Mouse (Mus musculus): ENCODE measurements at regions not wholly inside any gene's neighbourhood (a gene's known extent, or its start where the extent isn't known, plus 50 kb on each side); places are given as distances from the start of the nearest gene placed in this dataset.

DNA sequence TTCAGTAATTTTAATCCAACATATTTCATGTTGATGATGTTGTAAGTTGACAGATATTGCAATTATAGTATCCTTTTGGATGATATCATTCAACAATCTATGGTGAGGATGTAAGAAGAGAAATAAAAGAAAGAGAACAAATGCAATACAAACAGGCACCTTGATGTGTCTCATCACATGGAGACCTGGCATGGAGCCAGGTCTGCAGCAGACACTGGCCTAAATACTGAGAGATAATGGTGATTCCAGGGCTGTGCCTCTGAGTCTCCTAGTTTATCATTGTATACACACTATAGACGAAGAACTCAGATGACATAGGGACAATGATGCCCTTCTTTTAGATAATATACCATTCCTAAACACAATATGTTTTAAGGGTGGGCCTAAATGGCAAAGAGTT lies 1068.5 kb upstream of the Klhl29 start:
- ATAC-seq: no peak
- TF ChIP-seq EP300 (IDR thresholded peaks at IDR 0.05) (no peak), CTCF (IDR thresholded peaks at IDR 0.05) (no peak)
- Histone ChIP-seq H3K27ac (ENCODE audit: low read length) (no peak overlapping the region), H3K9me3 (ENCODE audit: low read length) (no peaks in the 10 kb centered on the region), H3K36me3 (ENCODE audit: insufficient read depth, low read length) (no peaks in the 10 kb centered on the region), H3K4me2 (replicated peaks; ENCODE audit: low read depth, low read length) (no peak overlapping the region), H3K4me3 (ENCODE audit: low read depth, low read length) (no peak overlapping the region), H3K27me3 (replicated peaks; ENCODE audit: insufficient read depth, low read length) (no peaks in the 10 kb centered on the region), H3K4me1 (ENCODE audit: insufficient read depth, low read depth, low read length) (no peaks in the 10 kb centered on the region), H3K9ac (replicated peaks; ENCODE audit: low read depth) (no peak overlapping the region)
- 43% methylated on average over 1 of the region's 1 CpGs for WGBS
- DNase-seq (ENCODE audit: low spot score): no peak

DNA sequence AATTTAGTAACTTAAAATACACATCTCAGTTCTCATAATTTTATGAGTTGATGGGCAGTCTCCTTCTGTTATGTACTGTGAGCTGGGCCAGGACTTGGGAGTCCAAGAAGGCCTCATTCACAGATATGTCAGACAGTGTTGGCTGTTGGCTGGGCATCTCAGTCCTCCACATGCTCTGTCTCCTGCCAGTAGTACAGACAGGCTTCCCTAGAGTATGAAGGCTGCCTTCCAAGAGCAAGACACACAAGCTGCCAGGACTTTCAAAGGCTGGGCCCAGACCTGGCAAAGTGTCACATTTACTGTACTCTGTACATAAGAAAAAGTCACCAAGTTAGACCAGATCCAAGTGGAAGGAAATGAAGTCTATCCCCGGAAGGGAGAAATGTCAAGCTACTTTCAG lies 1042.3 kb upstream of the Klhl29 start:
- Histone ChIP-seq H3K9ac (replicated peaks; ENCODE audit: low read depth) (no peak overlapping the region), H3K4me1 (ENCODE audit: insufficient read depth, low read depth, low read length) (no peaks in the 10 kb centered on the region), H3K27me3 (replicated peaks; ENCODE audit: insufficient read depth, low read length) (no peaks in the 10 kb centered on the region), H3K4me2 (replicated peaks; ENCODE audit: low read depth, low read length) (no peak overlapping the region), H3K36me3 (ENCODE audit: insufficient read depth, low read length) (no peaks in the 10 kb centered on the region), H3K4me3 (ENCODE audit: low read depth, low read length) (no peak overlapping the region), H3K27ac (ENCODE audit: low read length) (no peak overlapping the region), H3K9me3 (ENCODE audit: low read length) (no peaks in the 10 kb centered on the region)
- no peak for ATAC-seq
- WGBS: 82% methylated on average over 1 of the region's 1 CpGs
- TF ChIP-seq EP300 (IDR thresholded peaks at IDR 0.05) (no peak), CTCF (IDR thresholded peaks at IDR 0.05) (no peak)
- peak; percentile 3 for DNase-seq (ENCODE audit: low spot score)

DNA sequence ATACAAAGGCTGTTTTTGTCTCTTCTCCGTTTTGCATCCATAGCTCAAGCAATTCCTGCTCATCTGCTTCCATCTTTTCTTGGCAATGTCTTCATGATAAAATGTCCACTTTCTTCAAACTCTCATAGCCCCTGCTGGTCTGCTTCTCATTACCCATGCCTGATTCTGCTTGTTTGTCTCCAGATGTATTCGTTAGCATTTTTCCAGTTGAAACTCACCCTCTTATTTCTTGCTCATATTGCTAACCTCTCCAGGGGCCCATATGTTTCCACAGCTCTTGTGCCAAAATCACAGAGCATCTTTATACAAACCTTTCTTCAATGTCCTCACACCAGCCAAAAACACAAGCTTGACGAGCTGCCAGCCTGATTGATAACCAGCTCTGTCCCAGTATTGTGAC lies 1025.1 kb upstream of the Klhl29 start:
- H3K27me3 ChIP-seq (replicated peaks; ENCODE audit: insufficient read depth, low read length): no peaks in the 10 kb centered on the region
- no peaks in the 10 kb centered on the region for H3K36me3 ChIP-seq (ENCODE audit: insufficient read depth, low read length)
- no peak overlapping the region for H3K4me2 ChIP-seq (replicated peaks; ENCODE audit: low read depth, low read length)
- no peak overlapping the region for H3K9ac ChIP-seq (replicated peaks; ENCODE audit: low read depth)
- H3K9me3 ChIP-seq (ENCODE audit: low read length): no peaks in the 10 kb centered on the region
- no peaks in the 10 kb centered on the region for H3K4me1 ChIP-seq (ENCODE audit: insufficient read depth, low read depth, low read length)
- ATAC-seq (no peak), DNase-seq (ENCODE audit: low spot score) (no peak)
- no peak overlapping the region for H3K4me3 ChIP-seq (ENCODE audit: low read depth, low read length)
- 59% methylated on average over 3 of the region's 3 CpGs for WGBS
- TF ChIP-seq EP300 (IDR thresholded peaks at IDR 0.05) (no peak), CTCF (IDR thresholded peaks at IDR 0.05) (no peak)
- H3K27ac ChIP-seq (ENCODE audit: low read length): no peak overlapping the region

DNA sequence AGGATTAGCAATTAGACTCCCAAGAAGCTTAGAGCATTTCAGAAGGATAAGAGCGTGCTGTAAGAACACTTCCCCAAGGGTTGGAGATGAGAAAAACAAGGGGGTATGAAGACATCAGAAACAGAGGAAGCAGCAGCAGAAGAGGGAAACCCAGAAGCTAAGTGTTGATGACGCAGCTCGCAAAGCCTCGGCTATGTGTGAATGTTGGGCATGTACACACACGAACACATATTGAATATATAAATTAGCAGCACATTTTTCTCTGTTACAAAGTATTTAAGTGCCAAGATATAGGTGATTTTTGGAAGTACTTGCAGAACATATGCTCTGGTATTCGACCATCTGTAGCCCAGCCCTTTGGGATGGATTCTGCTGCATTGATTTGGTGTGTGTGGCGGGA lies 1006.4 kb upstream of the Klhl29 start:
- no peak overlapping the region for H3K4me3 ChIP-seq (ENCODE audit: low read depth, low read length)
- ATAC-seq (no peak), DNase-seq (ENCODE audit: low spot score) (no peak)
- TF ChIP-seq CTCF (IDR thresholded peaks at IDR 0.05) (no peak), EP300 (IDR thresholded peaks at IDR 0.05) (no peak)
- H3K27me3 ChIP-seq (replicated peaks; ENCODE audit: insufficient read depth, low read length): no peaks in the 10 kb centered on the region
- H3K9me3 ChIP-seq (ENCODE audit: low read length): no peaks in the 10 kb centered on the region
- 84% methylated on average over 7 of the region's 7 CpGs for WGBS
- no peak overlapping the region for H3K27ac ChIP-seq (ENCODE audit: low read length)
- no peaks in the 10 kb centered on the region for H3K4me1 ChIP-seq (ENCODE audit: insufficient read depth, low read depth, low read length)
- H3K9ac ChIP-seq (replicated peaks; ENCODE audit: low read depth): no peak overlapping the region
- H3K4me2 ChIP-seq (replicated peaks; ENCODE audit: low read depth, low read length): no peak overlapping the region
- no peaks in the 10 kb centered on the region for H3K36me3 ChIP-seq (ENCODE audit: insufficient read depth, low read length)

DNA sequence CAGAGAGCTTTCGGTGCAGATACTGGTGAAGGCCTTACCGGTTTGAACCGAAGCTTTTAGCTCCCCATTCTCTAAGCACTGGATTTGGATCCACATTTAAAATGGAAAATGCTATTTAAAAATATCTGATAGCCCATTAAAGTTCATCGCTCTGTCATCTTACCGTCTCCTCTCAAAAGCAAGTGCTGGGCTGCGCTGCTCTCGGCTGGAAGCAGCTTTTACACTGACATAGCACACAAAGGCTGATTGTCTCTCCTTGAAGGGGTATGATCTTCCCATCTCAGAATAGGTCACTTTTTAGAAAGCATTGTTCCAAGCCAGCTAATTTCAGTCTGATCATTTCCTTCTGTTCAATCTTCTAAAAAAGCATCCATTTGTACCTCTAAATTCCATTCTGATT lies 992.1 kb upstream of the Klhl29 start:
- DNase-seq (ENCODE audit: low spot score): no peak
- TF ChIP-seq EP300 (IDR thresholded peaks at IDR 0.05): no peak
- Histone ChIP-seq H3K27ac (ENCODE audit: low read length) (no peak overlapping the region), H3K27me3 (replicated peaks; ENCODE audit: insufficient read depth, low read length) (no peaks in the 10 kb centered on the region), H3K4me1 (ENCODE audit: insufficient read depth, low read depth, low read length) (no peaks in the 10 kb centered on the region), H3K4me3 (ENCODE audit: low read depth, low read length) (no peak overlapping the region), H3K36me3 (ENCODE audit: insufficient read depth, low read length) (no peaks in the 10 kb centered on the region), H3K9ac (replicated peaks; ENCODE audit: low read depth) (no peak overlapping the region), H3K4me2 (replicated peaks; ENCODE audit: low read depth, low read length) (no peak overlapping the region), H3K9me3 (ENCODE audit: low read length) (no peaks in the 10 kb centered on the region)
- ATAC-seq: no peak
- 88% methylated on average over 7 of the region's 7 CpGs for WGBS

Measured in lung, postnatal 0 days (tissue).